Mouse (Mus musculus) testis, adult 2 months (tissue): ENCODE results near the gene Olfr995. TPM values are rescaled to one million over a fixed set of nuclear protein-coding genes. Genes with fewer than 3 reads are reported as not detected.

Experiments used
- H3K27ac ChIP-seq: fragments of 200-500 bp; 2 replicates; pipeline ENCODE4 v1.5.1; 2012; ENCODE audit warnings: low read depth, low read length; ENCODE audit not compliant: control insufficient read depth, insufficient read depth
- H3K27me3 ChIP-seq: fragments of 200-500 bp; 2 replicates; pipeline ENCODE4 v1.6.1; 2012; ENCODE audit warnings: mild to moderate bottlenecking, low read length, moderate library complexity; ENCODE audit not compliant: control insufficient read depth, insufficient read depth
- H3K36me3 ChIP-seq: fragments of 200-500 bp; 2 replicates; pipeline ENCODE4 v1.6.1; 2012; ENCODE audit warnings: mild to moderate bottlenecking, low read length; ENCODE audit not compliant: control insufficient read depth, insufficient read depth
- H3K4me1 ChIP-seq: fragments of 200-500 bp; 2 replicates; pipeline ENCODE4 v1.6.1; 2012; ENCODE audit warnings: low read length; ENCODE audit not compliant: control insufficient read depth, insufficient read depth
- H3K4me3 ChIP-seq: fragments of 200-500 bp; 2 replicates; pipeline ENCODE4 v1.5.1; 2012; ENCODE audit warnings: low read depth, mild to moderate bottlenecking, low read length, moderate library complexity, mixed read lengths; ENCODE audit not compliant: control insufficient read depth
- CTCF ChIP-seq: fragments of 200-500 bp; IDR thresholded peaks from 2 replicates; pipeline ENCODE4 v1.5.1; 2012; ENCODE audit warnings: low read depth, mild to moderate bottlenecking, inconsistent platforms, low read length, moderate library complexity; ENCODE audit not compliant: control insufficient read depth, insufficient read depth, insufficient replicate concordance
- POLR2A ChIP-seq: fragments of 200-500 bp; IDR thresholded peaks from 2 replicates; pipeline ENCODE4 v1.6.1; 2012; ENCODE audit warnings: low read depth, mild to moderate bottlenecking, inconsistent platforms, low read length, moderate library complexity; ENCODE audit not compliant: control insufficient read depth
- polyA plus RNA-seq: library from polyadenylated mRNA; depleted of rRNA; stranded (reverse); fragments of >200 nt; gene quantifications from 2 replicates; pipeline ENCODE4 v1.2.3, GENCODE M21; 2012; rRNA removed

The Olfr995 gene
- not detected in 2 replicates for polyA plus RNA-seq

GRCm38 (mm10) chr2:85443539-85443938, at the start of gene Olfr995:
TSS of gene Olfr995 (minus strand) at chr2:85443639.
- TF ChIP-seq CTCF (no peak), POLR2A (no peak)
- Histone ChIP-seq H3K27ac (no peak within 1 kb of the TSS), H3K27me3 (no peaks in the 10 kb centered on the region), H3K36me3 (no peaks in the 10 kb centered on the region), H3K4me1 (no peaks in the 10 kb centered on the region), H3K4me3 (no peak within 1 kb of the TSS)

GRCm38 (mm10) chr2:85490396-85490795, 47.0 kb upstream of the Olfr995 start:
- Histone ChIP-seq H3K36me3 (no peaks in the 10 kb centered on the region), H3K27me3 (no peaks in the 10 kb centered on the region), H3K4me3 (no peak overlapping the region), H3K27ac (no peak overlapping the region), H3K4me1 (no peaks in the 10 kb centered on the region)
- TF ChIP-seq POLR2A = no peak
- TF ChIP-seq CTCF = no peak

- Histone ChIP-seq H3K27me3 (no peaks in the 10 kb centered on the region), H3K4me1 (no peaks in the 10 kb centered on the region), H3K36me3 (no peaks in the 10 kb centered on the region), H3K27ac (no peak overlapping the region), H3K4me3 (no peak overlapping the region)
- no peak for TF ChIP-seq POLR2A
- TF ChIP-seq CTCF = no peak
These were observed 23.4 kb upstream of the Olfr995 start for GRCm38 (mm10) chr2:85466801-85467325.

GRCm38 (mm10) chr2:85442546-85442945, 893 bp downstream of the Olfr995 start:
- no peaks in the 10 kb centered on the region for H3K36me3 ChIP-seq
- no peaks in the 10 kb centered on the region for H3K27me3 ChIP-seq
- TF ChIP-seq POLR2A = no peak
- TF ChIP-seq CTCF = no peak
- H3K27ac ChIP-seq = no peak overlapping the region
- no peak overlapping the region for H3K4me3 ChIP-seq
- no peaks in the 10 kb centered on the region for H3K4me1 ChIP-seq

GRCm38 (mm10) chr2:85436351-85436750, 7.1 kb downstream of the Olfr995 start, which contains the start of gene Olfr994:
TSS of gene Olfr994 (minus strand) at chr2:85436451.
- Histone ChIP-seq H3K4me3 (no peak within 1 kb of the TSS), H3K27me3 (no peaks in the 10 kb centered on the region), H3K27ac (no peak within 1 kb of the TSS), H3K36me3 (no peaks in the 10 kb centered on the region), H3K4me1 (no peaks in the 10 kb centered on the region)
- no peak for TF ChIP-seq CTCF
- no peak for TF ChIP-seq POLR2A

GRCm38 (mm10) chr2:85425893-85426292, 17.5 kb downstream of the Olfr995 start:
- TF ChIP-seq POLR2A (no peak), CTCF (no peak)
- H3K27me3 ChIP-seq = no peaks in the 10 kb centered on the region
- H3K4me1 ChIP-seq = no peaks in the 10 kb centered on the region
- no peak overlapping the region for H3K27ac ChIP-seq
- no peaks in the 10 kb centered on the region for H3K36me3 ChIP-seq
- H3K4me3 ChIP-seq = no peak overlapping the region

GRCm38 (mm10) chr2:85414777-85415176, 28.7 kb downstream of the Olfr995 start, which contains the start of gene Olfr993:
TSS of gene Olfr993 (minus strand) at chr2:85414877.
- no peak for TF ChIP-seq POLR2A
- no peak for TF ChIP-seq CTCF
- no peak within 1 kb of the TSS for H3K4me3 ChIP-seq

GRCm38 (mm10) chr2:85409369-85409768, 34.1 kb downstream of the Olfr995 start, which contains the start of gene Olfr992:
TSS of gene Olfr992 (minus strand) at chr2:85409469.
- TF ChIP-seq POLR2A (no peak), CTCF (no peak)
- no peaks in the 10 kb centered on the region for H3K27me3 ChIP-seq
- H3K36me3 ChIP-seq = no peaks in the 10 kb centered on the region
- no peak within 1 kb of the TSS for H3K4me3 ChIP-seq
- no peak within 1 kb of the TSS for H3K27ac ChIP-seq
- H3K4me1 ChIP-seq = no peaks in the 10 kb centered on the region

More at GRCm38 (mm10) chr2:85414777-85415176, 28.7 kb downstream of the Olfr995 start, which contains the start of gene Olfr993:
- no peak within 1 kb of the TSS for H3K27ac ChIP-seq
- H3K36me3 ChIP-seq = no peaks in the 10 kb centered on the region
- no peaks in the 10 kb centered on the region for H3K4me1 ChIP-seq
- no peaks in the 10 kb centered on the region for H3K27me3 ChIP-seq

Other genes starting within 250 kb of the Olfr995 start
- gene Lrrc55, start 246.4 kb downstream of the Olfr995 start, polyA plus RNA-seq = 5.2 and 7.9 TPM in 2 replicates
- not detected in 2 replicates for gene Olfr987, start 104.3 kb downstream of the Olfr995 start, polyA plus RNA-seq
- gene Olfr988, start 80.4 kb downstream of the Olfr995 start, polyA plus RNA-seq = not detected in 2 replicates
- gene Olfr992, start 34.2 kb downstream of the Olfr995 start, polyA plus RNA-seq = not detected in 2 replicates
- gene Olfr993, start 28.8 kb downstream of the Olfr995 start, polyA plus RNA-seq = 0.11 TPM in 1 of 2 replicates, not detected in the other
- gene Olfr994, start 7.2 kb downstream of the Olfr995 start, polyA plus RNA-seq = not detected in 2 replicates
- gene 4833423E24Rik, start 75.4 kb upstream of the Olfr995 start, polyA plus RNA-seq = not detected in 2 replicates
- not detected in 2 replicates for gene Olfr996, start 135.6 kb upstream of the Olfr995 start, polyA plus RNA-seq
- gene Olfr998, start 145.3 kb upstream of the Olfr995 start, polyA plus RNA-seq = not detected in 2 replicates
- not detected in 2 replicates for gene Olfr1000, start 168.3 kb upstream of the Olfr995 start, polyA plus RNA-seq
- not detected in 2 replicates for gene Olfr1002, start 207.1 kb upstream of the Olfr995 start, polyA plus RNA-seq
- not detected in 2 replicates for gene Olfr154, start 220.8 kb upstream of the Olfr995 start, polyA plus RNA-seq
- not detected in 2 replicates for gene Olfr1006, start 235.1 kb upstream of the Olfr995 start, polyA plus RNA-seq
- not detected in 2 replicates for gene Olfr1008, start 245.8 kb upstream of the Olfr995 start, polyA plus RNA-seq